Mouse (Mus musculus): Measurements from ENCODE around the gene Ndrg4. TPM values are rescaled to one million over a fixed set of nuclear protein-coding genes. Genes with fewer than 3 reads are reported as not detected.

The Ndrg4 gene
- total RNA-seq, 2 experiments from 2014 or later: 1,366 to 1,373 TPM

DNA sequence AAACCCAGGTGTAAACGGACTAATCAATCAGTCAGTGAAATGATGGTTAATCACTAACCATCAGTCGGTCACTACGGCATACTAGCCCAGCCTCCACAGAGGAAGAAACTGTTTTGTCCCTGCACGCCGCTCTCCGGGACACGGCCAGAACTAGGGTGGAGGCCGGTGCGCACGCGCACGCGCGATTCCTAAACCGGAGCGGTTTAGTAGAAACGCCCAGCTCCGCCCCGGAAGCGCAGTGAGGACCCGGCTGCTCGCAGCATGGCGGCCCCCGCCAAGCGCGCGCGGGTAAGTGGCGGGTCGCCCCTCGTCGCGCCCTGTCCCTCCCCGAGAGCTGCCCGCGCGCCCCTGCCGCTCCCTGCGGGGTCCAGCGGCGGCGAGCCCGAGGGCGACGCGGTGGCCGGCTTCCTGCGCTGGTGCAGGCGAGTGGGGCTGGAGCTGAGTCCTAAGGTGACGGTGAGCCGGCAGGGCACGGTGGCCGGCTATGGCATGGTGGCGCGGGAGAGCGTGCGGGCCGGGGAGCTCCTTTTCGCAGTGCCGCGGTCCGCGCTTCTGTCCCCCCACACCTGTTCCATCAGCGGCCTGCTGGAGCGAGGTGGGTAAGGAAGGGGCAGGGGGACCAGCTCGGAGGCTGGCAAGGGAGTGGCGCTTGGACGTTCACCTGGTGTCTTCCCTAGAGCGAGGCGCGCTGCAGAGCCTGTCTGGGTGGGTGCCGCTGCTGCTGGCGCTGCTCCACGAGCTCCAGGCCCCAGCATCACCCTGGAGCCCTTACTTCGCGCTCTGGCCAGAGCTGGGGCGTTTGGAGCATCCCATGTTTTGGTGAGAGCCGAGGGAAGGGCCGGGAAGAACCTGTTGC lies 39.1 kb downstream of the Ndrg4 start, which contains the start of gene Setd6:
Gene Setd6, plus strand, starts transcription at position 206 of the 856 bp plus-strand sequence.
- DNase-seq (ENCODE audit: low spot score in 2 of 2): peak; percentile 81 to 88

DNA sequence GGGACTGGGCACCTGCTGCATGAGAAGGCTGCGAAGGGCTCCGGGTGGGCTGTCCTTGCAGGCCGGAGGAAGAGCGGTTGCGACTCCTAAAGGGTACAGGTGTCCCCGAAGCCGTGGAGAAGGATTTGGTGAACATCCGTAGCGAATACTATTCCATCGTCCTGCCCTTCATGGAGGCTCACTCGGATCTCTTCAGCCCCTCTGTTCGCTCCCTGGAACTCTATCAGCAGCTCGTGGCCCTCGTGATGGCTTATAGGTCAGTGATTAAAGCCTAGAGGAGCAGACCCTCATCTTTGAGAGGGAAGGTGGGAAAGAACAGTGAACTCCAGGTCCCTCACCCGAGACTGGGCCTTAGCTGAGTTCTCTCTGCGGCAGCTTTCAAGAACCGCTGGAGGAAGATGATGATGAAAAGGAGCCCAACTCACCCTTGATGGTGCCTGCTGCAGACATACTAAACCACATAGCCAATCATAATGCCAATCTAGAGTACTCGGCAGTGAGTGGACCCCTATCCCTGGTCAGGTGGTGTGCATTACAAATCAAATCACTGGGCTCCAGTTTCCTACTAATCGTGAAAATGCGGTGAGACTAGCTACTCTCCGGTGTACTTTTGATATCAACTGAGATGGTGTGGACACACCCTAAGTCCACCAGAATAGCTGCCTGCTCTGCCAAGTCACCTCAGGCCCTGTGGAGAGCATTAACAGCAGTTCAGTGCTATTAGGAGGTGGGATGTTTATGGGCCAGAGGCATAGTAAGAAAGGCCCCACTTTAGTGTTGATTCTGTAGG lies 40.0 kb downstream of the Ndrg4 start:
- DNase-seq (ENCODE audit: low spot score in 2 of 2): no peak

DNA sequence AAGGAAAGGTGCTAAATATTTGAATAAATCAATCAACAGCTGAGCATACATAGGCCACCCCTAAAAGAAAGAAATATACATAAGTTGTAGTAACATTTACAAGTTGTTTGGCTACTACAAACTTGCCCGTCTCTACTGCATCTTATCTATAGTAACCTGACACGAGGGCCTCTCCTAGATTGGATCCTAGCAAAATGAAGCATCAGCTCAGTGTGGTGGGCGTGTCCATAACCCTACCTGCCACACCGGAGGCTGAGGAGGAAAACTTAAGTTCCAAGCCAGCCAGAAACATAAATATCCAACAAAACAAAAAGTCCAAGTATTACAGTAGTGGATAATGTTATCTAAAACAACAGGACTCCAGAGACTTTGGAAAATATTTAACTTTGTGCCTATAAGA lies 50.8 kb downstream of the Ndrg4 start:
- DNase-seq (ENCODE audit: low spot score in 2 of 2): no peak

DNA sequence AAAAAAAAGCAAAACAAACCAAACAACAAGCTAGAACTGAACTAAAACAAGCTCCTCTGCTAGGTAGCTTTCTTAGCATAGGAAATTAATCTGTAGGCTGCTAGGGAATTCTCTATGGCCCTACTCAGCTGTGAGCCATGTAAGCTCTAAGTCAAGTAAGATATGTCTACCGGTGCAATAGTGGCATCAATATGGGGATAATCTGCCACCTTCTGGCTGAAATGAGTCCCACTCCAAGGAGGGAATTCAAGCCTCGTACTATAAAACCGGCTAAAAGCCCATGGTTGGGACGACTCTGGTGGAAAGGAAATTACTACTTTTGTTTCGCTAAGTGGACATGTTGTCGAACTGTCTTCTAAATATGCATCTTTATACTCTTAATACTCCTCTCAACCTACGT lies 61.8 kb downstream of the Ndrg4 start:
- peak in 1 of 2 experiments; percentile 67 for DNase-seq (ENCODE audit: low spot score in 2 of 2)

DNA sequence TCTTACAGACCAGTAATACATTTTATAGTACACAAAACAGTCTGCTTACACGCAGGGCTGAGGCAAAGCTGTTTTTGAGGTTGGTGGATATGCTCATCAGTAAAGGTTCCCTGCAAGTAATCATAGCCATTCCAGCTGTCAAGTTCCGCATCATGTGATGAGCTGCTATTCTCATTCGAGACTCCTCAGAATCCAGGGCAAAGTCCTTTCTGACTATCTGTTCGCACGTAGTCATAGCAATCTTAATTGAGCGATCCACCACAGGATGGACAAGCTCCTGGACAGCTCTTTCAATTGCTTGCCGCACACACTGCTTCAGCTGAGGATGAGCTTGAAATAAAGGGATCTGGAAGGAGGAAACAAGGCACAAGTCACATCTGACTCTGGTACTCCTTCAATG lies 65.0 kb downstream of the Ndrg4 start:
- no peak for DNase-seq (ENCODE audit: low spot score in 2 of 2)

DNA sequence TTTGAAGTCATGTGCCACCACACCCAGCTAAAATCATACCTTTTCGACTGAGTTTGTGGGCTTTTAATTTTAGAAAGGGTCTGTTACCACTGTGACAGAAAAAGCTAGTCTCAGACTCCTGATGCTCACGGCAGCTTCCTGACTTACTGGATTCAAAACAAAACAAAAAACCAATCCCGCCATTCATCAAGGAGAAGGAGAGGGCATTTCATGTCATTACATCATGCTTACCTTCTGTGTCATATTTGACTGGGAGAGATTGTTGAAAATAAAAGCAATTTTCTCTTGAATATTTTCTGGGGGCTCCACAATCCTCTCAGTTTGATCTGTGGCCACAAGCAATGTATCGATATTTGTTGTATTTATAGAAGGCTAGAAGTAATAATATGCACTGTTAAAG lies 71.2 kb downstream of the Ndrg4 start:
- no peak for DNase-seq (ENCODE audit: low spot score in 2 of 2)

DNA sequence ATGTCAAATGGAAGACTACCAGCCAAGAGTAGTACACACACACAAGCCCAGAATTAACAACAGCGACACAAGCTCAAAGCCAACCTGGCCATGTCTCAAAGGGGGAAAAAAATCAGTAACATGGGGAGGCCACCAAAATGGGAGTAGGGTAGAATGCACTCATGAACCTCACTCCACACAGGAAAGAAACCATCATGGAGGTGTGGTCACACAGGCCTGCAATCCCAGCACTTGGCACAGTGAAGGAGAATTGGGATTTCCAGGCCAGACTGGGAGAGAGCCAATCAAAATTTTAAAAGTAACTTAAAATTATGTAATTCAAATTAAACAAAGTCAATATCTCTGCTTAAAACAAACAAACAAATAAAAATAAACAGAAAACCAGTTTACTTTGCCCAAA lies 75.1 kb downstream of the Ndrg4 start:
- no peak for DNase-seq (ENCODE audit: low spot score in 2 of 2)

DNA sequence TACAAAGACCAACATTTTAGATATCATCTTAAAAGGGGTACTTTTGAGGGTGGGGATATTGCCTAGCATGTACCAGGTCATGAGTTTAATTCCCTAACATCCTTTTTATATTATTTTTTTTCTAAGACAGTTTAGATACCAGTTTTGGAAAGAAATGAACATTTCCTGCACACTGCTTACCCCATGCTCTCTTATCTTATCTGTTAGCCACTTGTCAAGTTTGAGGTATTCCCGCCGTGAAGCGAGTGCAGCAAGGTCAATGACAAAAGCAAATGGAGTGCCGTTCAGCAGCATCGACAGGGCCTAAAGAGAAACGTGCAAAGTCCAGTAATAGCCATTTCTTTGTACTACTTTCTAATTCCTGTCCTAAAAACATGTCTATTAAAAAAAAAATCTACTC lies 83.5 kb downstream of the Ndrg4 start:
- no peak for DNase-seq (ENCODE audit: low spot score in 2 of 2)

DNA sequence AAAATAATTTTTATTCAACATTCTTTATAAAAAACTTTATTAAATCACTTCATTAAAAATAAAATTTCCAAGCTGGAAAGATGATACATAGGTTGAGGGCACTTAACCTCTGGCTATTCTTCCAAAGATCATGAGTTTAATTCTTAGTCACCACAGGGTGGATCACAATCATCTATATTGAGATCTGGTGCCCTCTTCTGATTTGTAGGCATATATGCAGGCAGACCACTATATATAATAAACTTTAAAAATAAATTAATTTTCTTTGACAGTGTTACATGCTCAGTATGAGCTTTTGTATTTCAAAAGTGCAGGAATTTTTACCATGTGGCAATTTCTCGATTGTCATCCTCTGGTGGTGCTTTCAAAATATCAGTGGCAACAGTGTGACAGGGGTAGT lies 87.4 kb downstream of the Ndrg4 start:
- DNase-seq (ENCODE audit: low spot score in 2 of 2): no peak

Small RNAs within 50 kb of the gene (microRNA-seq; reads per million reads assigned to microRNA genes)
- gene Mir7073: 2.0 to 3.5 reads per million in 2 experiments

Other genes starting within 250 kb of the Ndrg4 start
- 10 to 100 TPM; 50.7 to 54.4 TPM for gene Cfap20, start 242.1 kb upstream of the Ndrg4 start, total RNA-seq (2021)
- 10 to 100 TPM; 69.8 to 74.0 TPM for gene Csnk2a2, start 186.9 kb upstream of the Ndrg4 start, total RNA-seq (2021)
- 1 to 10 TPM; 1.6 to 1.8 TPM for gene Ccdc113, start 142.9 kb upstream of the Ndrg4 start, total RNA-seq (2021)
- not detected for gene Prss54, start 100.6 kb upstream of the Ndrg4 start, total RNA-seq (2021)
- 1 to 10 TPM; 2.2 to 3.0 TPM for gene Gins3, start 43.5 kb upstream of the Ndrg4 start, total RNA-seq (2021)
- gene Setd6, start 38.9 kb downstream of the Ndrg4 start, total RNA-seq (2021): 10 to 100 TPM; 17.7 to 22.8 TPM
- gene Cnot1, start 130.5 kb downstream of the Ndrg4 start, total RNA-seq (2021): 100 to 1,000 TPM; 118 to 119 TPM
- gene Sap18b, start 148.4 kb downstream of the Ndrg4 start, total RNA-seq (2021): 100 to 1,000 TPM; 134 to 165 TPM
- 10 to 100 TPM; 29.7 to 30.8 TPM for gene Slc38a7, start 176.6 kb downstream of the Ndrg4 start, total RNA-seq (2021)
- 100 to 1,000 TPM; 231 to 234 TPM for gene Got2, start 211.6 kb downstream of the Ndrg4 start, total RNA-seq (2021)